Mouse (Mus musculus) kidney, embryonic 16.5 days (tissue): ENCODE measurements around the gene 2310057M21Rik. TPM values are rescaled to one million over a fixed set of nuclear protein-coding genes. Genes with fewer than 3 reads are reported as not detected.

Experiments
- polyA plus RNA-seq: library from polyadenylated mRNA; unstranded; fragments of >200 nt; fragmentation: Nextera tagmentation; extraction: Ambion mirVana; gene quantifications from 2 replicates; pipeline ENCODE4 v1.2.1, GENCODE M21; 2015

2310057M21Rik gene
- polyA plus RNA-seq, 1 experiment from 2014 or later: 22.0 TPM

Other genes with a start within 250 kb of the 2310057M21Rik start
- gene 4933402N03Rik, start 216.4 kb downstream of the 2310057M21Rik start, polyA plus RNA-seq: not detected in 2 replicates
- not detected in 2 replicates for gene 5430419D17Rik, start 188.4 kb downstream of the 2310057M21Rik start, polyA plus RNA-seq
- gene Cuzd1, start 40.5 kb downstream of the 2310057M21Rik start, polyA plus RNA-seq: not detected in 2 replicates
- not detected in 2 replicates for gene Fam24b, start 33.2 kb downstream of the 2310057M21Rik start, polyA plus RNA-seq
- not detected in 2 replicates for gene Fam24a, start 28.9 kb downstream of the 2310057M21Rik start, polyA plus RNA-seq
- 65.1 and 66.1 TPM in 2 replicates for gene Pstk, start 8.4 kb upstream of the 2310057M21Rik start, polyA plus RNA-seq
- gene Ikzf5, start 47.8 kb upstream of the 2310057M21Rik start, polyA plus RNA-seq: 13.9 and 15.8 TPM in 2 replicates
- 110 and 115 TPM in 2 replicates for gene Acadsb, start 47.8 kb upstream of the 2310057M21Rik start, polyA plus RNA-seq
- not detected in 2 replicates for gene Hmx3, start 180.1 kb upstream of the 2310057M21Rik start, polyA plus RNA-seq
- gene Hmx2, start 186.0 kb upstream of the 2310057M21Rik start, polyA plus RNA-seq: 0.46 and 0.66 TPM in 2 replicates
- 234 and 249 TPM in 2 replicates for gene Bub3, start 197.5 kb upstream of the 2310057M21Rik start, polyA plus RNA-seq